Comparison of ENCODE assay signal across 17 mouse cellular contexts in genomic region chr15:25733739-25734430, GRCm38 (mm10).
DNase-seq lines count a peak whose midpoint lies in the region; ATAC-seq and TF ChIP-seq lines count a peak whose summit lies in the region.
"Had no signal": no experiment of that assay in that cellular context is flagged by ENCODE, and none has a peak within 500 bp of the region (broad histone marks: within the 10 kb centered on the region; RNA-seq: fewer than 3 reads in every experiment).

No protein-coding gene starts in this region.

- H3K27ac ChIP-seq in midbrain, postnatal 0 days (ENCODE audit: low read depth, low read length): no peak overlapping the region
- H3K27ac ChIP-seq in limb, embryonic 10.5 days: no peak overlapping the region
- H3K27ac ChIP-seq: embryonic facial prominence, embryonic 10.5 days; forebrain, embryonic 13.5 days; hindbrain, embryonic 15.5 days had no signal

- no peak overlapping the region for H3K9ac ChIP-seq in midbrain, postnatal 0 days (replicated peaks; ENCODE audit: low read length, poor library complexity, severe bottlenecking)
- H3K9ac ChIP-seq: forebrain, embryonic 13.5 days; forebrain, postnatal 0 days; heart, embryonic 12.5 days; hindbrain, embryonic 15.5 days had no signal

- no peaks in the 10 kb centered on the region for H3K36me3 ChIP-seq in midbrain, postnatal 0 days (ENCODE audit: insufficient read depth, low read length)
- peaks cover 91% of the 10 kb centered on the region for H3K36me3 ChIP-seq in limb, embryonic 10.5 days
- H3K36me3 ChIP-seq: heart, embryonic 12.5 days; hindbrain, embryonic 15.5 days had no signal

- DNase-seq in spleen, postnatal 36 days (ENCODE audit: low spot score in 2 of 2): peak; percentile 37 to 47
- no peak for DNase-seq in spleen, postnatal 14 days (ENCODE audit: low spot score in 2 of 2)
- DNase-seq in layer of hippocampus, adult 9-11 months: no peak
- DNase-seq in midbrain, postnatal 0 days (ENCODE audit: low spot score): no peak
- DNase-seq in limb, embryonic 10.5 days (ENCODE audit: low spot score): no peak
- DNase-seq: adrenal gland, adult 2 months; adrenal gland, postnatal 25 days; cerebellum, adult 8-10 months; cerebellum, postnatal 25 days; forebrain, postnatal 0 days; gastrocnemius, postnatal 14 days had no signal

- no peaks in the 10 kb centered on the region for H3K9me3 ChIP-seq in midbrain, postnatal 0 days (ENCODE audit: low read length)
- H3K9me3 ChIP-seq in limb, embryonic 10.5 days (replicated peaks): no peaks in the 10 kb centered on the region
- H3K9me3 ChIP-seq: embryonic facial prominence, embryonic 10.5 days; forebrain, embryonic 13.5 days; heart, embryonic 12.5 days; hindbrain, embryonic 15.5 days had no signal

- H3K4me2 ChIP-seq in midbrain, postnatal 0 days (ENCODE audit: low read depth, low read length, poor library complexity, severe bottlenecking): no peak overlapping the region
- H3K4me2 ChIP-seq: forebrain, embryonic 13.5 days; heart, embryonic 12.5 days; hindbrain, embryonic 15.5 days had no signal

- WGBS in midbrain, postnatal 0 days: 95% methylated on average over 11 of the region's 11 CpGs
- 95% methylated on average over 11 of the region's 11 CpGs for WGBS in limb, embryonic 10.5 days

- TF ChIP-seq CTCF in midbrain, postnatal 0 days (IDR thresholded peaks at IDR 0.05): no peak

- no peaks in the 10 kb centered on the region for H3K27me3 ChIP-seq in midbrain, postnatal 0 days (ENCODE audit: insufficient read depth, low read length)
- no peaks in the 10 kb centered on the region for H3K27me3 ChIP-seq in limb, embryonic 10.5 days (ENCODE audit: low read depth, poor library complexity, severe bottlenecking)
- H3K27me3 ChIP-seq: forebrain, embryonic 13.5 days; heart, embryonic 12.5 days; hindbrain, embryonic 15.5 days had no signal

- no peak overlapping the region for H3K4me3 ChIP-seq in midbrain, postnatal 0 days (ENCODE audit: low read depth, low read length)
- no peak overlapping the region for H3K4me3 ChIP-seq in limb, embryonic 10.5 days
- H3K4me3 ChIP-seq: embryonic facial prominence, embryonic 10.5 days; forebrain, embryonic 13.5 days; heart, embryonic 12.5 days; hindbrain, embryonic 15.5 days had no signal

- peak; percentile 72 to 78 for ATAC-seq in hematopoietic stem cell, adult 5-6 weeks (replicated peaks in 1 of 2; ENCODE audit: insufficient read depth in 1 of 2, low FRiP score in 2 of 2, low TSS enrichment in 1 of 2, low read depth in 1 of 2, poor library complexity in 2 of 2, severe bottlenecking in 2 of 2)
- ATAC-seq in monocyte, adult 5-6 weeks (replicated peaks; ENCODE audit: insufficient number of reproducible peaks, low FRiP score, low TSS enrichment, poor library complexity, severe bottlenecking): peak; percentile 27; the same call in 1 of the 2 replicates
- ATAC-seq in midbrain, postnatal 0 days (ENCODE audit: low FRiP score): no peak

- no peaks in the 10 kb centered on the region for H3K4me1 ChIP-seq in midbrain, postnatal 0 days (ENCODE audit: insufficient read depth, low read length)
- H3K4me1 ChIP-seq in limb, embryonic 10.5 days: no peaks in the 10 kb centered on the region
- H3K4me1 ChIP-seq: embryonic facial prominence, embryonic 10.5 days; heart, embryonic 12.5 days had no signal

Comparison
In these comparisons a context has a peak if more than half of its experiments do, and no peak if none do; other contexts are left out.
1. DNase-seq: peak in spleen, postnatal 36 days (2 of 2); none in spleen, postnatal 14 days (0 of 2), layer of hippocampus, adult 9-11 months (single experiment), midbrain, postnatal 0 days (single experiment) and limb, embryonic 10.5 days (single experiment).